Mouse (Mus musculus): Measurements from ENCODE around the gene Rbl1. TPM values are rescaled to one million over a fixed set of nuclear protein-coding genes. Genes with fewer than 3 reads are reported as not detected.
"Not testable (repeated sequence)": the region's sequence is repeated elsewhere in the genome, so short reads cannot be mapped to it uniquely, and the experiment has no call there.

The Rbl1 gene
- 10 to 100 TPM; 21.7 to 22.1 TPM for total RNA-seq (2021)

GRCm38 (mm10) chr2:157204366-157205218 lies at the start of gene Rbl1:
Gene Rbl1, minus strand, starts transcription at chr2:157204534.
- peak; percentile 91 for DNase-seq

- DNase-seq = no peak
Observed at GRCm38 (mm10) chr2:157248111-157248510, 43.8 kb upstream of the Rbl1 start.

DNA sequence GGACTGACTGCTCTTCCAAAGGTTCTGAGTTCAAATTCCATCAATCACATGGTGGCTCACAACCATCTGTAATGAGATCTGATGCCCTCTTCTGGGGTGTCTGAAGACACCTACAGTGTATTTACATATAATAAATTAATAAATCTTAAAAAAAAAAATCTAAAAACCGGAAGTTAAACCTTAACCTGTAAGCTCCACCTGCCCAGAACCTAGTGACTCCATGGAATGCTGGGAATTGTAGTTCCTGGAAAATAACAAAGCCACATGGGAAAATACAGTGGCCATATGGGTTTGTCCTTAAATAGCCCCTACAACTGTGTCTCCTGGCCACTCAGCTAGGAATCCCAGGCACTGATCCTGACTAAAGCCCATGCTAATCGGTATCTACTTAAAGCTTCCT lies 41.3 kb upstream of the Rbl1 start:
- DNase-seq = no peak

DNA sequence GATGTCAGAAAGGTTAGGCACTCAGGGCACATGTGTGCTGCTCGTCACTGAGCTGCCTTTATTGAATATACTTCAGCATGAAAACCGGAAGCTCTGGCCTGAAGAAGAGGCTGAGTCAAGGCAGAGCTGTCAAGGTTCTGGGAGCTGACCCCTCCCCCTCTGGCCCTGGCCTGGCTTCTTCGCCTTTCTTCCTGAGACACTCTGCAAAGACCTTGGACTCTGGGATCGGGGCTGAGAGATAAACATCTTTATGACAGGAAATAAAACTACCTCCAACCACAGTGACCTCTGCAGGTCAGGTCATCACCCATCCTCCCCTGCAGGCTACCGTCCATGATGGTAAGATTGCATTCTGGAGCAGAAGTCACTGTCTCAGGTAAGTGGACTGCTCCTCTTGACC lies 40.7 kb upstream of the Rbl1 start:
- DNase-seq = no peak

DNA sequence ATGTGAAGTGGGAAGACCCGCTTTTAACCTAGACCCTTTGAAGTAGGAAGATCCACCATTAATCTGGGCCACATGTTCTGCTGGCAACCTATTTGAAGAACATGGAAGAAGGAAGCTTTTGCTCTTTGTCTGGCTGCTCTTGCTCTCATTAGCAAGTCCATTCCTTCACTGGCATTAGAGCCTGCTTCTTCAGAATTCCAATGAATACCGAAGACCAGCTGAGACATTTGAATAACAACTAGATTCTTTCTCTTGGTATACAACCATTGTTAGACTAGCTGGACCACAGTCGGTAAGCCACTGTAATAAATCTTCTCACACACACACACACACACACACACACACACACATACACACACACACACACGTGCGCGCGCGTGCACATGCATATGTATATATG lies 31.6 kb upstream of the Rbl1 start:
- no peak for DNase-seq

DNA sequence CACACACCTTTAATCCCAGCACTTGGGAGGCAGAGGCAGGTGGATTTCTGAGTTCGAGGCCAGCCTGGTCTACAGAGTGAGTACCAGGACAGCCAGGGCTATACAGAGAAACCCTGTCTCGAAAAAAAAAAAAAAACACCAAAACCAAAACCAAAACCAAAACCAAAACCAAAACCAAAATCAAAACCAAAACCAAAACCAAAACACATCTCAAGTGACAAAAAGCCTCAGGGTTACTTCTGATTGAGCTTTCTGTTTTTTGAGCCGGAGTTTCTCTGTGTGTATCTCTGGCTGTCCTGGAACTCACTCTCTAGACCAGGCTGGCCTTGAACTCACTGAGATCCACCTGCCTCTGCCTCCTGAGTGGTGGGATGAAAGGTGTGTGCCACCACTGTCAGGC lies 17.6 kb upstream of the Rbl1 start:
- not testable (repeated sequence) for DNase-seq

GRCm38 (mm10) chr2:157220108-157220507 lies 15.8 kb upstream of the Rbl1 start:
- no peak for DNase-seq

GRCm38 (mm10) chr2:157211731-157212130 lies 7.4 kb upstream of the Rbl1 start:
- DNase-seq = no peak

DNA sequence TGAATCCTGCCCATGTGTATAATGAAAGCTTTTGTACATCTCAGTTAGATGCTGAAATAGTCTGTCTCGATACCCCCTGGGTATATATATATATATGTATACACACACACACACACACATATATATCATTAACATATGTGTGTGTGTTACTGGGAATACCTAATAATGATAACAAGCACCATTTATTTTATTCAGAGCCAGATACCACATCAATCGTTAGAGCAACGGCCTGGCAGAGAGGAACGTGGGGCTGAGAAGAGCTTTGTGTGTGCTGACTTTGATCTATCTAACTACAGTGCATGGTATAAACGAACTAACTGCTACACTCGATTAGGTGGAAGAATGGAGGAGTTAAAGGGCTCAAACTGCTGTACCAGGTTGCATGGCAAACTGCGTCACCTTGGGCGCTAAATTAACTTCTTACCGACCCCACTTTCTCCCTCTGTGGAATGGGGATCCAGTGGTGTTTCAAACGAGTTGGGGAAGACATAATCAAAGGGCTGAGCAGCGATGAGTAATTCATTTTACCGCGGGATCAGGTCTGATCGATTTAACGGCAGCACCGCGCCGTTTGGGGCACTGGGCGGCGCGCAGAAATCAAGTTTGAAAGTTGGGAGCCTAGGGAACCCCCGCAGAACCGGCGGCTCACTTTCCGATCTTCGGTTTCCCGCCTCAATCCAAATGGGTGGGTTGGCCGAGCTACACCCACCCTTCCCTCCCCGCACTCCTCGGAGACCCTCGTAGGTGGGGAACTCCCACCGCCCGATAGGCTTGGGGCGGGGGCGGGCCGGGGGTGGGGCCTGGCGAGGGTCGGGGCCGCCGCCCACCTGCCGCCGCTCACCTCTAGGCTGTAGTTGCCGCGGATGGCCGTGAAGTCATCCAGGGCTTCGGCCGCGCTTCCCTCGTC lies 622 bp downstream of the Rbl1 start:
- DNase-seq = peak; percentile 38

DNA sequence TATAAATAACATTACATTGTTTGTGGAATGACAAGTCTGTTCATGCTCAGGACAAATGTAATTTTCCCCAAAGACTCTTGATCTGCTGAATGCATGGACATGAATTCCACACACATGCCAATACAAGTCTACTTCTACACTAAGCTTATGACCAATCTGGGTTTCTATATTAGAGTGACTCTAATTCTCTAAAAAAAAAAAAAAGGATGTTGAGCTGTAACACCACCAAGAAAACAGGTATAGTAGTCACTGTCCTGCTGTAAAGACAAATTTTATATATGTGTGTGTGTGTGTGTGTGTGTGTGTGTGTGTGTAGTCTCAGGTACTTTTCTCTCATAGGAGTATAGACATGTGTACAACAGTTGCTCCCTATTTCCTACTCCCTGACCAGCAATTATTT lies 1.3 kb downstream of the Rbl1 start:
- no peak for DNase-seq

DNA sequence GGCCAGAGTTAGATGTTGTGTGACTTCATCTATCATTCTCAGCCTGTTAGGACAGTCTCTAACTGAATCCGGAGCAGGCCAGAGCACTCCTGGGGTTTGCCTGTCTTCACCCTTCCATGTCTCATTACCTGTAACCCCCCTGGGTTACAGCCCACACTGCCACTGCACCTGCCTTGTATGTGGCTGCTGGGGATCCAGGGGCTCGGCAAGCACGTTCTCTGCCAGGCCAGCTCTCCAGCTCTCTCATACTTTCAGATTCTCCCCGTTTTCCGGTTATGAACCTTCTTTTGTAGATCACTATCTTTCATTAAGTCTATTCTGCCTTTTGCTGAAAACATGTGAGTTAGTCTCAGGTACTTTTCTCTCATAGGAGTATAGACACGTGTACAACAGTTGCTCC lies 2.0 kb downstream of the Rbl1 start:
- no peak for DNase-seq

- peak; percentile 17 for DNase-seq
Observed at GRCm38 (mm10) chr2:157201081-157201830, 3.1 kb downstream of the Rbl1 start.

GRCm38 (mm10) chr2:157198405-157198804 lies 5.9 kb downstream of the Rbl1 start:
- DNase-seq = not testable (repeated sequence)

DNA sequence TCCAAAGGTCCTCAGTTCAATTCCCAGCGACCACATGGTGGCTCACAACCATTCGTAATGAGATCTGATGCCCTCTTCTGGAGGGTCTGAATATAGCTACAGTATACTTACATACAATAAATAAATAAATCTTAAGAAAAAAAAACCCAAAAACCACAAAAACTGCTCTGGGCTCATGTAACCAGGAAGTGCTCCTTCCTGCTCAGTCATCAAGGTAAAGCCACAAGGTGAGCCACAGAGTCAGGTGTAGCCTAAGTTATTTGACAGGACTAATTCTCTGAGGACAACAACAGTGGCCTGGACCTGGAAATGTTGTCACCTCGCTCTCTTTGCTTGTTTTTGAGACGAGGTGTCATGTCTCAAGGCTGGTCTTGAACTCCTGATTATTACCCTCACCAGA lies 13.7 kb downstream of the Rbl1 start:
- DNase-seq = no peak

- DNase-seq = no peak
Observed at GRCm38 (mm10) chr2:157187223-157187622, 17.1 kb downstream of the Rbl1 start.

DNA sequence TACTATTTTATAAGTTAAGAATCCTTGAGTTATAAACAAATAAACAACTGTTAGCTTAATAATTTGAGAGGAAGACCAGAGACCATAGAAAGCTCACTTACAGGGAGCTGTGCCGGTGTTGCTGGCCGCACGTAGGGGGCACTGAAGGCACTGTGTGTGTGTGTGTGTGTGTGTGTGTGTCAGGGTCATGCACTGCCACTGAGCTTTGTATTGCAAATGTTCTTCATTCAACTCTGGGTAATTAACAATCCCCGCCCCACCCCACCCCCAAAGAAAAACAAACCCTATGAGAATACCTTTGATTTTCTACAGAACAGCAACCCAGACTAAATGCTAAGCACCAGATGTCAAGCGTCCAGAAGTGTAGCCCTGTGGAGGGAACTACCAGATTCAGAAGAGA lies 17.8 kb downstream of the Rbl1 start:
- no peak for DNase-seq

DNA sequence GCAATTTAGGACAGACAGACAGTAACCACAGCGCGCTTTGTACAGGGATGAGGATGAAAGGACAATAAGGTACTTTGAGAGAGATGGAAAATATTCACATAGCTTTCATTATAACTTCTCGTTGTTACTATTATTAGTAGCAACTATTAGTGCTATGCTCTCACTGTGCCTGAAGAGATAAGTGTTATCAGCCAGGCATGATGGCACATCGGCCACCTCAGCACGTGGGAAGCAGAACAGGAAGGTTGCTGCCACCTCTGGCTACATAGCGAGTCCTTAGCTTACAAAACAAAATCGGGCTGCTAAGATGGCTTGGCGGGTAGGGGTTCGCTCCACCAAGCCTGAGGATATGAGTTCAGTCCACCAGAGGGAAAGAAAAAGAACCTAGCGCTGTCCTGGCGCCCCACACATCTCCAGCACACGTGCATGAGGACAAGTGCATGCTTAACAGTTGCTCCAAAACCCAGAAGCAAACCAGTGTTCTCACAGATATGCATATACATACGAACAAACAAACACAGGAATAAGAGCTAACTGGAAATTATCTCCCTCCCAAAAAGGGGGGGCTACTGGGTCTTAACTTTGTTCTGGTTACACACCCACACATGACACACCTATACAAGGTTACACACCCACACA lies 19.2 kb downstream of the Rbl1 start:
- DNase-seq = no peak

GRCm38 (mm10) chr2:157178167-157178566 lies 26.2 kb downstream of the Rbl1 start:
- DNase-seq = no peak

GRCm38 (mm10) chr2:157176248-157176647 lies 28.1 kb downstream of the Rbl1 start:
- no peak for DNase-seq

DNA sequence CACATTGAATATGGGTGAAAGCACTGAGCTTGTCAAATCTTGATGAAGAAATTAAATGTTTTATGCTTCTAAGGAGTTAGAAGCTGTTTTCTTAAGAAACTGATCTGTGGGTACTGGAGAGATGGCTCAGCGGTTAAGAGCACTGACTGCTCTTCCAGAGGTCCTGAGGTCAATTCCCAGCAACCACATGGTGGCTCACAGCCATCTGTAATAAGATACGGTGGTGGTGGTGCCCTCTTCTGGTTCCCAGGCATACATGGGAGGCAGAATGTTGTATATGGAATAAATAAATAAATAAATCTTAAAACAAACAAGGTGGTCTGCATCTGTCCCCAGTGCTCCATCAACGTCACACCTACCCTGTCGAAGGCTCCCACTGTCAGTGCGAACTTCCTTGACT lies 29.9 kb downstream of the Rbl1 start:
- DNase-seq = no peak

GRCm38 (mm10) chr2:157173555-157173954 lies 30.8 kb downstream of the Rbl1 start:
- no peak for DNase-seq

- DNase-seq = no peak
Observed at GRCm38 (mm10) chr2:157172984-157173383, 31.4 kb downstream of the Rbl1 start.
